Mouse (Mus musculus) neural tube, embryonic 13.5 days (tissue): Measurements from ENCODE around the gene Cd79b. TPM values are rescaled to one million over a fixed set of nuclear protein-coding genes. Genes with fewer than 3 reads are reported as not detected.
"Not testable (repeated sequence)": the region's sequence is repeated elsewhere in the genome, so short reads cannot be mapped to it uniquely, and the experiment has no call there.

Experiments
- ATAC-seq: fragments of 200-750 bp; cut with Nextera tagmentation; 2 replicates; pipeline ENCODE4 v1.8.0; 2017; ENCODE audit warnings: low read depth, mild to moderate bottlenecking, moderate TSS enrichment, moderate library complexity
- H3K27ac ChIP-seq: fragments of 300-500 bp; sonication (generic); replicated peaks from 2 replicates; pipeline ENCODE4 v1.5.1; 2015; ENCODE audit warnings: moderate library complexity, mild to moderate bottlenecking, inconsistent platforms
- H3K27me3 ChIP-seq: fragments of 300-500 bp; sonication (generic); 2 replicates; pipeline ENCODE4 v1.6.1; 2015; ENCODE audit warnings: mild to moderate bottlenecking, inconsistent platforms
- H3K36me3 ChIP-seq: fragments of 300-500 bp; sonication (generic); 2 replicates; pipeline ENCODE4 v1.6.1; 2015; ENCODE audit warnings: mild to moderate bottlenecking, inconsistent platforms
- H3K4me1 ChIP-seq: fragments of 300-500 bp; sonication (generic); replicated peaks from 2 replicates; pipeline ENCODE4 v1.6.1; 2015; ENCODE audit warnings: inconsistent platforms
- H3K4me2 ChIP-seq: fragments of 300-500 bp; sonication (generic); 2 replicates; pipeline ENCODE4 v1.6.1; 2015; ENCODE audit warnings: inconsistent platforms, mild to moderate bottlenecking, moderate library complexity
- H3K4me3 ChIP-seq: fragments of 300-500 bp; sonication (generic); 2 replicates; pipeline ENCODE4 v1.5.1; 2015; ENCODE audit warnings: mild to moderate bottlenecking, inconsistent platforms
- H3K9ac ChIP-seq: fragments of 300-500 bp; sonication (generic); 2 replicates; pipeline ENCODE4 v1.6.1; 2015; ENCODE audit warnings: moderate library complexity, mild to moderate bottlenecking, inconsistent platforms
- H3K9me3 ChIP-seq: fragments of 300-500 bp; sonication (generic); 2 replicates; pipeline ENCODE4 v1.6.1; 2016; ENCODE audit warnings: inconsistent platforms
- WGBS: fragments of 180-500 bp; shearing (Covaris S2); methylation state at CpG from one replicate; pipeline ENCODE4 v1.1.7; 2015; 5-methylcytosine and 5-hydroxymethylcytosine counted together
- polyA plus RNA-seq: library from polyadenylated mRNA; unstranded; fragments of >200 nt; fragmentation: Nextera tagmentation; extraction: Ambion mirVana; gene quantifications from 2 replicates; pipeline ENCODE4 v1.2.1, GENCODE M21; 2015

Cd79b gene
- polyA plus RNA-seq: 0.99 and 1.6 TPM in 2 replicates

DNA sequence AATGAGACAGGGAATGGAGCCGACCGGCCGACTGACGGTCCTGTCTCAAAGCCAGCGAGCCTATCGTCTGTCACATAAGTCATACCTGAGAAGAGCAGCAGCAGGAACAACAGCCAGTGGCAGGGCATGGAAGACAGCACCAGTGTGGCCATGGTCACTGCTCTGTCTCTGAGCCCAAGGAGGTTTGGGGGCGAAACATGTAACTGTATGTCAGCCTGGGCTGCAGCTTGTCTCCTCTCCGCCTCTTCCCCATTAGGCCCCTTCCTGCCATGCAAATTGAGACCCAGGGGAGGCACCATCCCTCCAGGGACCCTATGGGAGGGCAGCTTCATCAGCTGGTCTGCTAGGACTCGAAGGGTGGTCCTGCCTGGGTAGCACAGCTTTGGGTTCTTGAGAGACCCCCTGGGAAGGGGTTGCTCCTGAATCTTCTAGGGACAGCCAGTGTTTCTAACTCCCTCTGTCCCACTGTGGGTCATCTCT is at the start of gene Cd79b:
Gene Cd79b, minus strand, starts transcription at position 430 of the 480 bp plus-strand sequence.
- no peak within 1 kb of the TSS for H3K4me2 ChIP-seq
- H3K4me1 ChIP-seq: no peaks in the 10 kb centered on the region
- H3K9ac ChIP-seq: no peak within 1 kb of the TSS
- no peak within 1 kb of the TSS for H3K27ac ChIP-seq
- no peak within 1 kb of the TSS for H3K4me3 ChIP-seq
- H3K36me3 ChIP-seq: no peaks in the 10 kb centered on the region
- no peaks in the 10 kb centered on the region for H3K9me3 ChIP-seq
- no peak for ATAC-seq
- 73% methylated on average over 9 of the region's 9 CpGs for WGBS
- no peaks in the 10 kb centered on the region for H3K27me3 ChIP-seq

DNA sequence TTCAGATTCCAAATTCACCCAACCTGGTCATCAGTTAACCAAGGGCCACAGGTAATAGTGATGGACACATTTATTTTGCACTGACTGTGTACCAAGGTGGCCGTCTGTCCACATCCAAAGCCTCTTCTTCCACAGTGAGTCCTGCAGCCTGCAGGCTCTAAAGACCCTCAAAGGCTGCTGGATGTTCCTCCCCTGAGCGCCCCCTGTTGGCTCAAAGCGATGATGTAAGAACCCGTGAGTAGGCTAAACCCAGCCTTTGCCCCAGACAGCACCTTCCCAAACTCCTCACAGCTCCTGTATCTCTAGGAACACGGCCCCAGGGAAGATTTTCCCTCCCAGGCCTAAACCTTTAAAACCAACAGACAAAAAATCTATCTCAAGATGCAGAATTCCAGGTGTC is 44.8 kb upstream of the Cd79b start:
- Histone ChIP-seq H3K4me1 (no peaks in the 10 kb centered on the region), H3K9me3 (no peaks in the 10 kb centered on the region), H3K36me3 (no peaks in the 10 kb centered on the region), H3K9ac (no peak overlapping the region), H3K27ac (no peak overlapping the region), H3K27me3 (no peaks in the 10 kb centered on the region), H3K4me3 (no peak overlapping the region), H3K4me2 (no peak overlapping the region)
- ATAC-seq: no peak
- 21% methylated on average over 5 of the region's 5 CpGs for WGBS

DNA sequence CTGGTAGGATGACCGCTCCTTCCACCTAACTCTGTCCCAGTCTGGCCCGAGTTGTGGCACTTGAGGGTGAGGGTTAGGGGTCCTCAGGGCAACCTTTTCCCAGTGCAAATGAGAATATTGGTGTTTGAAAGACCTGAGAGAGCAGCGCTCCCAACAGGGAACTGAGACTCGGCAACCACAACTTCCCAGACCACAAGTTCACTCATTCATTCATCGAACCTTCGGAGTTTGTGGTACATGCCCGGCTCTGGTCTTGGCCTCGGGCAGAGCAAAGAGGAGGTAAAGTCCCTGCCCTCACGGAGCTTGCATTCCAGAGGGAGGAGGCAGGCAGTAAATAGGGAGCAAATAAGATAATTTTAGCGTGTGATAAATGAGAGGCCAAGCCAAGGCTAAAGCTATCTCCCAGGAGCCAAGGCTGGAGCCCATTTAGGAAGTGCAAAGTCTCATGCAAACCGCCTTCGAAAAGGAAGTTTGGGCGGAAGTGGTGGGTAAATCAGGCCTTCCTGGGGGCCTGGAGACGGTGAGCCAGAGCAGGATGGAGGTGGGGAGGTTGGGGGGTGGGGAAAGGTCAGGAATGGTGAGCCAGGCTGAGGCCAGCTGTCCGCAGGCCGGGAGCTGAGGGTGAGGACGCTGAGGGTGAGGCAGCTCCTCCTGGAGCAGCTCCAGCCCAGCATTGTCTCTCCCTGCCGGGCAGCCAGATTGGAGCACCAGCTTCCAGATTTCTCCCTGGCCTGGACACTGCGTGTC is 41.0 kb upstream of the Cd79b start:
- H3K4me1 ChIP-seq: no peaks in the 10 kb centered on the region
- no peak for ATAC-seq
- 73% methylated on average over 19 of the region's 19 CpGs for WGBS

DNA sequence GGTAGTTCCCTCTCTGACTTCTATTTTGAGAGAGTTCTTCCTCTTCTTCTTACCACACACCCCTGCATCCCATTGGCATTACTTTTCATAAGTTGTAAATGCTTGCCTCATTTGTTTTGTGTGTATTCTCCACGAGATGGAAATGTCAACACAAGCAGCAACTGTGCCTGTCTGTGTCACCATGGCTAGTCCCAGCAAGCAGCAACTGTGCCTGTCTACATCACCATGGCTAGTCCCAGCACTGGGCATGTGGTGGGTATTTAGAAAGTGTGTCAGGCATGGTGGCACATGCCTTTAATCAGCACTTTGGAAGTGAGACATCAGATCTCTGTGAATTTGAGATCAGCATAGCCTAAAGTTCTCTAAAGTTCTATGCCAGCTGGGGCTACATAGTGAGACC is 39.6 kb upstream of the Cd79b start:
- no peaks in the 10 kb centered on the region for H3K27me3 ChIP-seq
- no peak overlapping the region for H3K9ac ChIP-seq
- no peak for ATAC-seq
- no peaks in the 10 kb centered on the region for H3K4me1 ChIP-seq
- H3K4me3 ChIP-seq: no peak overlapping the region
- H3K9me3 ChIP-seq: no peaks in the 10 kb centered on the region
- 70% methylated on average over 1 of the region's 1 CpGs for WGBS
- H3K27ac ChIP-seq: no peak overlapping the region
- H3K36me3 ChIP-seq: no peaks in the 10 kb centered on the region
- no peak overlapping the region for H3K4me2 ChIP-seq

More for the DNA sequence above, 41.0 kb upstream of the Cd79b start:
- Histone ChIP-seq H3K4me2 (no peak overlapping the region), H3K27ac (no peak overlapping the region), H3K9me3 (no peaks in the 10 kb centered on the region), H3K9ac (no peak overlapping the region), H3K27me3 (no peaks in the 10 kb centered on the region), H3K36me3 (no peaks in the 10 kb centered on the region), H3K4me3 (no peak overlapping the region)

GRCm38 (mm10) chr11:106353188-106353587 is 38.6 kb upstream of the Cd79b start, which contains the start of gene Scn4a:
Gene Scn4a (minus strand): TSS chr11:106353288.
- no peak within 1 kb of the TSS for H3K4me2 ChIP-seq
- no peaks in the 10 kb centered on the region for H3K4me1 ChIP-seq
- ATAC-seq: no peak
- H3K4me3 ChIP-seq: no peak within 1 kb of the TSS
- no peaks in the 10 kb centered on the region for H3K36me3 ChIP-seq
- 91% methylated on average over 12 of the region's 12 CpGs for WGBS
- no peaks in the 10 kb centered on the region for H3K27me3 ChIP-seq
- H3K27ac ChIP-seq: no peak within 1 kb of the TSS
- no peak within 1 kb of the TSS for H3K9ac ChIP-seq
- H3K9me3 ChIP-seq: no peaks in the 10 kb centered on the region

- no peak for ATAC-seq
- 72% methylated on average over 4 of the region's 4 CpGs for WGBS
- no peak overlapping the region for H3K27ac ChIP-seq
- H3K9me3 ChIP-seq: no peaks in the 10 kb centered on the region
- H3K4me3 ChIP-seq: no peak overlapping the region
- H3K9ac ChIP-seq: no peak overlapping the region
- H3K4me1 ChIP-seq: no peaks in the 10 kb centered on the region
- H3K4me2 ChIP-seq: no peak overlapping the region
- H3K36me3 ChIP-seq: no peaks in the 10 kb centered on the region
- no peaks in the 10 kb centered on the region for H3K27me3 ChIP-seq
Observed at GRCm38 (mm10) chr11:106351941-106352340, 37.4 kb upstream of the Cd79b start.

GRCm38 (mm10) chr11:106351253-106351652 is 36.7 kb upstream of the Cd79b start:
- Histone ChIP-seq H3K36me3 (no peaks in the 10 kb centered on the region), H3K9me3 (no peaks in the 10 kb centered on the region), H3K4me1 (no peaks in the 10 kb centered on the region), H3K27me3 (no peaks in the 10 kb centered on the region), H3K27ac (no peak overlapping the region), H3K4me3 (no peak overlapping the region), H3K4me2 (no peak overlapping the region), H3K9ac (no peak overlapping the region)
- WGBS: 78% methylated on average over 3 of the region's 3 CpGs
- no peak for ATAC-seq

- no peaks in the 10 kb centered on the region for H3K27me3 ChIP-seq
- H3K4me3 ChIP-seq: no peak overlapping the region
- no peak overlapping the region for H3K9ac ChIP-seq
- no peaks in the 10 kb centered on the region for H3K9me3 ChIP-seq
- no peak for ATAC-seq
- H3K4me2 ChIP-seq: no peak overlapping the region
- H3K36me3 ChIP-seq: no peaks in the 10 kb centered on the region
- WGBS: 70% methylated on average over 5 of the region's 5 CpGs
- H3K4me1 ChIP-seq: no peaks in the 10 kb centered on the region
- H3K27ac ChIP-seq: no peak overlapping the region
Observed at GRCm38 (mm10) chr11:106350853-106351252, 36.3 kb upstream of the Cd79b start.

GRCm38 (mm10) chr11:106349772-106350171 is 35.2 kb upstream of the Cd79b start:
- no peak overlapping the region for H3K4me3 ChIP-seq
- no peak overlapping the region for H3K27ac ChIP-seq
- no peaks in the 10 kb centered on the region for H3K36me3 ChIP-seq
- H3K4me2 ChIP-seq: no peak overlapping the region
- H3K4me1 ChIP-seq: no peaks in the 10 kb centered on the region
- WGBS: 84% methylated on average over 6 of the region's 6 CpGs
- ATAC-seq: no peak
- no peak overlapping the region for H3K9ac ChIP-seq
- no peaks in the 10 kb centered on the region for H3K27me3 ChIP-seq
- no peaks in the 10 kb centered on the region for H3K9me3 ChIP-seq

GRCm38 (mm10) chr11:106344910-106345309 is 30.3 kb upstream of the Cd79b start:
- no peak overlapping the region for H3K27ac ChIP-seq
- H3K9me3 ChIP-seq: no peaks in the 10 kb centered on the region
- WGBS: 76% methylated on average over 6 of the region's 6 CpGs
- H3K4me3 ChIP-seq: no peak overlapping the region
- H3K9ac ChIP-seq: no peak overlapping the region
- H3K4me2 ChIP-seq: no peak overlapping the region
- H3K27me3 ChIP-seq: no peaks in the 10 kb centered on the region
- H3K36me3 ChIP-seq: no peaks in the 10 kb centered on the region
- H3K4me1 ChIP-seq: no peaks in the 10 kb centered on the region
- no peak for ATAC-seq

DNA sequence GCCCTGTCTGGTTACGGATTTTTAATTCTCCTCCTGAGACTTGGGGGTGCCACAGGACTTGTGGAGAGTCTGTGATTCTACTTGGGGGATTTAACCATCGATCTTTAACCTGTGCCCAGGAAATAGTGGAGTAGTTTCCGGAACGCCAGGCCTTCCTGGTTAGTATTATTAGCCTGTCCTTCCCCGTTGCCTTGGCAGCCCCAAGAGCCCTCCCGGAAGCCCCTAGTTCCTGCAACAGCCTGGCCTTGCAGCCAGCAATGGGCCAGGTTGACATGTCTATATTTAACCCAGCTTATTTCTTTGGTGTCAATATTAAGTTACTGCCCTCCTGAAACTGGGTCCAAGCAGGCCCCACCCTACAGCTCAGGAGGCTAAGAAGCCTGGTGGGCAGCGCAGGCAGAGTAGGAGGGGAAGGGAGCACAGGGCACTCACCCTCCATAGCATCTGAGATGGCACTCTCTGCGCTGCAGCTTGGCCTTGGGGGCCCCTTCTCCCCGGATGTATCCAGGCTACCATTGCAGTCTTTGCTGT is 26.5 kb upstream of the Cd79b start:
- ATAC-seq: no peak
- Histone ChIP-seq H3K27ac (no peak overlapping the region), H3K27me3 (no peaks in the 10 kb centered on the region), H3K4me1 (0 out of 2 replicates have a peak, but pooled peaks cover 3% of the 10 kb centered on the region), H3K9me3 (no peaks in the 10 kb centered on the region), H3K9ac (no peak overlapping the region), H3K36me3 (no peaks in the 10 kb centered on the region), H3K4me3 (no peak overlapping the region), H3K4me2 (no peak overlapping the region)
- WGBS: 84% methylated on average over 9 of the region's 9 CpGs

DNA sequence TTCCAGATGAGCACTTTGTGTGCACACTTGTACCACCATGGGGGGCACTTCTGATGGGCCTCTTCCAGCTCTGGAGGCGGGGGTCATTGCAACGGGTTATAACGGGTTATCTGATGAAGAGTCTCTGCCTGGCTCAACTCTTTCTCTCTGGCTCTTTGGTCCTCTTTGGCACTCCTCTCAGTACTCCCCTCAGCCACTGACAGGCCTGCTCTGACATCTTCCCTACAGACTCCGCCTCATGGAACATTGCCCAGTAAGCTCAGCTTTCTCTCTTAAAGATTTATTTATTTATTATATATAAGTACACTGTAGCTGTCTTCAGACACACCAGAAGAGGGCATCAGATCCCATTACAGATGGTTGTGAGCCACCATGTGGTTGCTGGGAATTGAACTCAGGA is 24.8 kb upstream of the Cd79b start:
- not testable (repeated sequence) for H3K27ac ChIP-seq, H3K4me1 ChIP-seq, H3K4me3 ChIP-seq, H3K27me3 ChIP-seq, H3K36me3 ChIP-seq, ATAC-seq, H3K9ac ChIP-seq, H3K4me2 ChIP-seq, H3K9me3 ChIP-seq
- WGBS: 89% methylated on average over 4 of the region's 4 CpGs
